Mouse (Mus musculus) ZHBTc4 (cell line): ENCODE measurements at regions not wholly inside any gene's neighbourhood (a gene's known extent, or its start where the extent isn't known, plus 50 kb on each side); places are given as distances from the start of the nearest gene placed in this dataset.

Experiments
- DNase-seq: peaks from one replicate; pipeline ENCODE4 v3.0.0-alpha.2; 2011; ENCODE audit warnings: low read depth, low spot score

GRCm38 (mm10) chr9:120855293-120856050 lies 73.5 kb upstream of the Ctnnb1 start:
- no peak for DNase-seq

GRCm38 (mm10) chr9:120857849-120858510 lies 71.0 kb upstream of the Ctnnb1 start:
- DNase-seq: no peak

GRCm38 (mm10) chr9:120860969-120861595 lies 67.9 kb upstream of the Ctnnb1 start:
- DNase-seq: no peak

GRCm38 (mm10) chr9:120861788-120862345 lies 67.1 kb upstream of the Ctnnb1 start:
- no peak for DNase-seq

GRCm38 (mm10) chr9:120864410-120864809 lies 64.6 kb upstream of the Ctnnb1 start:
- no peak for DNase-seq

GRCm38 (mm10) chr9:120866251-120866650 lies 62.8 kb upstream of the Ctnnb1 start:
- DNase-seq: no peak

- no peak for DNase-seq
These were observed 62.3 kb upstream of the Ctnnb1 start for GRCm38 (mm10) chr9:120866709-120867108.

- DNase-seq: no peak
These were observed 61.2 kb upstream of the Ctnnb1 start for GRCm38 (mm10) chr9:120867861-120868260.

GRCm38 (mm10) chr9:120868330-120868729 lies 60.7 kb upstream of the Ctnnb1 start:
- DNase-seq: no peak

GRCm38 (mm10) chr9:120869432-120870081 lies 59.5 kb upstream of the Ctnnb1 start:
- DNase-seq: no peak

GRCm38 (mm10) chr9:120873293-120873692 lies 55.7 kb upstream of the Ctnnb1 start:
- no peak for DNase-seq

- no peak for DNase-seq
These were observed 54.5 kb upstream of the Ctnnb1 start for GRCm38 (mm10) chr9:120874416-120874976.

- no peak for DNase-seq
These were observed 51.9 kb upstream of the Ctnnb1 start for GRCm38 (mm10) chr9:120877101-120877500.
